Mouse (Mus musculus): ENCODE data around the gene Twf2.

GRCm38 (mm10) chr9:106192998-106193397 lies 9.9 kb upstream of the Twf2 start:
- TF ChIP-seq EP300 (IDR thresholded peaks at IDR 0.05; ENCODE audit: low read depth) (no peak), CTCF (IDR thresholded peaks at IDR 0.05; ENCODE audit: low read depth) (no peak)
